Mouse (Mus musculus): ENCODE data around the gene Dcaf15. TPM values are rescaled to one million over a fixed set of nuclear protein-coding genes. Genes with fewer than 3 reads are reported as not detected.
A peak's percentile ranks its signal among the peaks of the same experiment; 100 is the strongest.

Gene Dcaf15
- polyA plus RNA-seq, 1 experiment = 29.9 TPM

DNA sequence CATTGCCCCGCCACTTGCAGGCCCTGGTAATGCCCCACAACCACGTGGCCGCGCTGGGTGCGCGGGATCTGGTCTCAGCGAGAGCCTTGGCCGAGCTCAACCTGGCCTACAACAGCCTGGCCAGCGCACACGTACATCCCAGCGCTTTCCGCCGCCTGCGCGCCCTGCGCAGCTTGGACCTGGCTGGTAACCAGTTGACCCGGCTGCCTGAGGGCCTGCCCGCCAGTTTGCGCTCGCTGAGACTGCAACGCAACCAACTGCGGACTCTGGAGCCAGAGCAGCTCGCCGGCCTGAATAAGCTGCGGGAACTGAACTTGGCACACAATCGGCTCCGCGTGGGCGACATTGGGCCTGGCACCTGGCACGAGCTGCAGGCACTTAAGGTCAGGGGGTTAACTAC, 26.2 kb upstream of the Dcaf15 start:
- no peak overlapping the region for H3K27ac ChIP-seq (ENCODE audit: insufficient read depth, low read length)
- no peak for TF ChIP-seq CTCF (IDR thresholded peaks at IDR 0.05; ENCODE audit: extremely low read depth, insufficient read depth, low read length)
- no peak for TF ChIP-seq POLR2A (IDR thresholded peaks at IDR 0.05; ENCODE audit: extremely low read depth, insufficient read depth, low read length)
- no peaks in the 10 kb centered on the region for H3K4me1 ChIP-seq (ENCODE audit: control insufficient read depth, insufficient read depth, low read length)
- no peak overlapping the region for H3K4me3 ChIP-seq (ENCODE audit: insufficient read depth, low read length)

DNA sequence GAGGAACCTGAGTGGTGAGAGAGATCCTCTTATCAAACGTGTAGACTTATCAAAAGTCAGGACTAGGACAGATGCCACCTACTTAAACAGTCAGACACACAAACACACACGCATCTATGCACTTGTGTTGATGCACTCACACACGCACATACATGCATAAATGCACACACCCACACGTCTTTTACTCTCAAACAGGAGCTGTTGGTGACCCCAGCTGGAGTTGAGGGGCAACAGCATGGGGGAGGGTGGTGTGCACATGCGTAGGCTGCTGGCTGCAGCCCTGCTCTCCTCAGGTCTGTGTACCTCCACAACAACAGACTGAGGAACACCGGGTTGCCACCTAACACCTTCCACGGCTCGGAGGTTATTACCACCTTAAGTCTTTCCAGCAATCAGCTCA, 23.7 kb upstream of the Dcaf15 start:
- TF ChIP-seq POLR2A (IDR thresholded peaks at IDR 0.05; ENCODE audit: extremely low read depth, insufficient read depth, low read length) = no peak
- TF ChIP-seq CTCF (IDR thresholded peaks at IDR 0.05; ENCODE audit: extremely low read depth, insufficient read depth, low read length) = no peak
- no peak overlapping the region for H3K4me3 ChIP-seq (ENCODE audit: insufficient read depth, low read length)
- H3K4me1 ChIP-seq (ENCODE audit: control insufficient read depth, insufficient read depth, low read length) = no peaks in the 10 kb centered on the region
- H3K27ac ChIP-seq (ENCODE audit: insufficient read depth, low read length) = no peak overlapping the region

DNA sequence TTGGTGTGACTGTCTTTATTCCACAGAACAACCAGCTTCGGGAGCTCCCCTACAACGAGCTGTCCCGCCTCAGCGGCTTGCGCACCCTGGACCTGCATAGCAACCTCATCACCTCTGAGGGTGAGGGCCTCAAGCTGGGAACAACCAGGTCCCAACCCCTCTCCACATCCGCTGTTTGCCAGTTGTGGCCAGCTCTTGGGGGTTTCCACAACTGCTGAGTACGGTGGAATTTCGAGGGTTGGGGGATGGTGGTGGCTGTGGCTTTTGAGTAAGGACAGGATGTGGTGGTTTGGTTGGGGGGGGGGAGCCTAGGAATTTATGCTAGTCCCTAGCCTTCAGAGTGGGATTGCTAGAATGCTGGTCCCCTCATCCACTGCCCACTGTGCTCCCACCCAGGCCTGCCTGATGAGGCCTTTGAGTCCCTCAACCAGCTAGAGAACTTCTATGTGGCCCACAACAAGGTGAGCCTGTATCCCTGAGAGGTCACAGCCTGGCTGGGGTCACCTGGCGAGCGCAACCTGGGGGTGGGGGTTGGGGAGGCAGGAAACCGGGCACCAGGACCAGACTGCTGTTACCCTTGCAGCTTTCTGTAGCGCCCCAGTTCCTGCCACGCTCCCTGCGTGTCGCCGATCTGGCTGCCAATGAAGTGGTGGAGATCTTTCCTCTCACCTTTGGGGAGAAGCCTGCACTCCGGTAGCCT, 22.8 kb upstream of the Dcaf15 start:
- Histone ChIP-seq H3K4me3 (ENCODE audit: insufficient read depth, low read length) (no peak overlapping the region), H3K4me1 (ENCODE audit: control insufficient read depth, insufficient read depth, low read length) (no peaks in the 10 kb centered on the region), H3K27ac (ENCODE audit: insufficient read depth, low read length) (no peak overlapping the region)
- TF ChIP-seq POLR2A (IDR thresholded peaks at IDR 0.05; ENCODE audit: extremely low read depth, insufficient read depth, low read length) (no peak), CTCF (IDR thresholded peaks at IDR 0.05; ENCODE audit: extremely low read depth, insufficient read depth, low read length) (no peak)

DNA sequence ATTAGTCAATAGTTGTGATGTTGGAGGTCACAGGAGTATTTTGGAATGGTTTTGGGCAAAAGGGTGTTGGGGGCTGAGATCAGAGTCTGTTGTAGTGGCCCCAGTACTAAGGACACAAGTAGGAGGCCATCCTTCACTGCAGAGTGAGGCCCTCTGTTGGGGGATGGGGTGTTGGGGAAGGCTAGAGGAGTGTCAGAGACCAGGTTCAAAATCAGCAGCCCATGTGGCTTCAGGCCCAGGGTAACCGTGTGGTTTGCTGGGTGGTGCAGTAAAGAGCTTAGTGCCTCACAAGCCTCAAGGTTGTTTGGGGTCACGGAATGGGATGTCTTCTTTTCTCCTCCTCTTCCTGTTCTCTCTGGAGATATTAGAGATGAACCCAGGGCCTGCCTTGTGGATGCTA, 22.2 kb upstream of the Dcaf15 start:
- Histone ChIP-seq H3K4me3 (ENCODE audit: insufficient read depth, low read length) (no peak overlapping the region), H3K4me1 (ENCODE audit: control insufficient read depth, insufficient read depth, low read length) (no peaks in the 10 kb centered on the region), H3K27ac (ENCODE audit: insufficient read depth, low read length) (no peak overlapping the region)
- TF ChIP-seq CTCF (IDR thresholded peaks at IDR 0.05; ENCODE audit: extremely low read depth, insufficient read depth, low read length) = no peak
- TF ChIP-seq POLR2A (IDR thresholded peaks at IDR 0.05; ENCODE audit: extremely low read depth, insufficient read depth, low read length) = no peak

DNA sequence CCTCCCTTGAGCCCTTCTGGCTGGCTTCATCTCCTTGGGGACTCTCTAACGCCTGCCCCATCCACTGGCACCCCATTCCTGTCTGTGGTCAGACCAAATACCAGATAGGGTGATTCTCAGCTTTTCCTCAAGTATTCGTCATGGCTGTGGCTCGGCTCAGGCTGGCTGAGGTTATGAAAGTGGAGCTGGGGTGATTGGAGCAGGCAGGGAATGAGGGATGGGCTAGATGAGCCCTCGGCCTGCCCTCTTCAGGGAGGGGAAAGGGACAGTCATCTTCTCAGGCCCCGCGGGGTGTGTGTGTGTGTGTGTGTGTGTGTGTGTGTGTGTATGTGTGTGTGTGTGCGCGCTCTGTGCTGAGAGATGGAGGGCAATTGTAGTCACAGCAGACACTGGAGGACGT, 21.1 kb upstream of the Dcaf15 start, which contains the start of gene Podnl1:
TSS of gene Podnl1 (plus strand) at position 334 of the 400 bp plus-strand sequence.
- no peak within 1 kb of the TSS for H3K4me3 ChIP-seq (ENCODE audit: insufficient read depth, low read length)
- no peak for TF ChIP-seq POLR2A (IDR thresholded peaks at IDR 0.05; ENCODE audit: extremely low read depth, insufficient read depth, low read length)
- no peak for TF ChIP-seq CTCF (IDR thresholded peaks at IDR 0.05; ENCODE audit: extremely low read depth, insufficient read depth, low read length)
- H3K4me1 ChIP-seq (ENCODE audit: control insufficient read depth, insufficient read depth, low read length) = no peaks in the 10 kb centered on the region
- no peak within 1 kb of the TSS for H3K27ac ChIP-seq (ENCODE audit: insufficient read depth, low read length)

DNA sequence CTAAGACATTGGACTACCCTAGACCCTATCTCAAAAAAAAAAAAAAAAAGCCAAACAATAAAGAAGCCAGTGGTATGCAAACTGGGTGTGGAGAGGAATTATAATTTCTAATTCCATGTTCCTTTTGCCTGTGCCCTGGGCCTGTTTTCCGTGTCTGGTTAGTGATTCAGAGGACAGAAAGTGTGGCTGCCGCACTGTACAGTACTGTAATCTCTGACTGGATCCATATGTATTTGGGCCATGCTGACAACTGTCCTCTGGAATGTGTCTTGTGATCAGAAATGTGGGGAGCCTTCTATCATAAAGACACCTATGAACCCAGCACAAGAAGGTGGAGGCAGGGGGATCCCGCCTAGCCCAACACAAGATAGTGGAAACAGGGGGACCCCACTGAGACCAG, 17.6 kb upstream of the Dcaf15 start:
- no peaks in the 10 kb centered on the region for H3K4me1 ChIP-seq (ENCODE audit: control insufficient read depth, insufficient read depth, low read length)
- no peak for TF ChIP-seq CTCF (IDR thresholded peaks at IDR 0.05; ENCODE audit: extremely low read depth, insufficient read depth, low read length)
- no peak for TF ChIP-seq POLR2A (IDR thresholded peaks at IDR 0.05; ENCODE audit: extremely low read depth, insufficient read depth, low read length)
- H3K27ac ChIP-seq (ENCODE audit: insufficient read depth, low read length) = no peak overlapping the region
- no peak overlapping the region for H3K4me3 ChIP-seq (ENCODE audit: insufficient read depth, low read length)

DNA sequence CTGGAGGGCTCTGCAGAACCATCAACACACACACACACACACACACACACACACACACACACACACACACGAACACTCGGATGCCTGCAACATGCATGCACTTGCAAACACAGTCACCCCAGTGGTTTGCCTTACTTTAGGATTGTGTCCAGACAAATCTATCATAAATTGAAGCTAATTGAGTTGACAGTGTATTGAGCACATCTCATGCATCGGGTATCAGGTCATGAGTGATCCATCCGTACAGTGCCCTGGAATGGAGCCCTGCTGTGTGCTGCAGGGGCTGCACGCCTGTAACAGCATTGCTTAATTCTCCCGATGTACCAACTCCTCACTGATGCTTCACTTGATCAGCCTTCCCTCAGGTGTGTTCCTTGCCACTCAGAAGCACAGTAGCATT, 11.1 kb upstream of the Dcaf15 start:
- H3K4me3 ChIP-seq (ENCODE audit: insufficient read depth, low read length) = no peak overlapping the region
- H3K27ac ChIP-seq (ENCODE audit: insufficient read depth, low read length) = no peak overlapping the region
- no peaks in the 10 kb centered on the region for H3K4me1 ChIP-seq (ENCODE audit: control insufficient read depth, insufficient read depth, low read length)
- TF ChIP-seq POLR2A (IDR thresholded peaks at IDR 0.05; ENCODE audit: extremely low read depth, insufficient read depth, low read length) = no peak
- no peak for TF ChIP-seq CTCF (IDR thresholded peaks at IDR 0.05; ENCODE audit: extremely low read depth, insufficient read depth, low read length)

DNA sequence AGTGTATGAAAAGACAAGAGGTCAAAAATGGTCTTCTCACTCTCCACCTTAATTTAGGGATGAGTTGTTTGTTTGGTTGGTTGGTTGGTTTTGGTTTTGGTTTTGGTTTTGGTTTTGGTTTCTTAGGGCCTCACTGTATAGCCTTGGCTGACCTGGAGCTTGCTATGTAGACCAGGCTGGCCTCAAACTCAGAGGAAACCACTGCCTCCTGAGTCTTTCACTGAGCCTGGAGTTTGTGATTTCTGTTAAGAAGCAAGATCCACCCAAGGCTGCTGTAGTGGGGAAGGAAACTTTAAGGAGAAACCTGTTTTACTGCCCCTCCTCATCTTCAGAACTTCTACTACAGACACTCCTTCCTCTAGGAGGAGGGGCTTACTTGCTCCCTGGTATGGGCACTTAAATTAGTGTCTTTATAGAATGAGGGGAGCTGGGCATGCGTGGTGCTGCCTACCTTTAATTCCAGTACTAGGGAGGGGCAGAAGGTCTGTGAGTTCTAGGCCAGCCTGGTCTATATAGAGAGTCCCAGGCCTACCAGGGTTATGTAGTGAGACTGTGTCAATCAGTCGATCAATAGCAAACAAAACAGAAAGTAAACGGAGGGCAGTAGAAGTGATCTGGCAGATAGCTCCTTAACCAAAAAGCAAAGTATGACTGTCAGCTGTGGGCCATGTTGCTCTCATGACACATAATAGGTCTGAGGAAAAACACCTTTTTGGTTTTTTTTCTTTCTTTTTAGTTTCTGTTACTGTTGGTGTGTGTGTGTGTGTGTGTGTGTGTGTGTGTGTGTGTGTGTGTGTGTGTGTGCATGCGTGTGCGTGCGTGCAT, 1.9 kb upstream of the Dcaf15 start:
- H3K27ac ChIP-seq (ENCODE audit: insufficient read depth, low read length) = no peak overlapping the region
- TF ChIP-seq POLR2A (IDR thresholded peaks at IDR 0.05; ENCODE audit: extremely low read depth, insufficient read depth, low read length) (no peak), CTCF (IDR thresholded peaks at IDR 0.05; ENCODE audit: extremely low read depth, insufficient read depth, low read length) (no peak)
- no peaks in the 10 kb centered on the region for H3K4me1 ChIP-seq (ENCODE audit: control insufficient read depth, insufficient read depth, low read length)
- no peak overlapping the region for H3K4me3 ChIP-seq (ENCODE audit: insufficient read depth, low read length)

DNA sequence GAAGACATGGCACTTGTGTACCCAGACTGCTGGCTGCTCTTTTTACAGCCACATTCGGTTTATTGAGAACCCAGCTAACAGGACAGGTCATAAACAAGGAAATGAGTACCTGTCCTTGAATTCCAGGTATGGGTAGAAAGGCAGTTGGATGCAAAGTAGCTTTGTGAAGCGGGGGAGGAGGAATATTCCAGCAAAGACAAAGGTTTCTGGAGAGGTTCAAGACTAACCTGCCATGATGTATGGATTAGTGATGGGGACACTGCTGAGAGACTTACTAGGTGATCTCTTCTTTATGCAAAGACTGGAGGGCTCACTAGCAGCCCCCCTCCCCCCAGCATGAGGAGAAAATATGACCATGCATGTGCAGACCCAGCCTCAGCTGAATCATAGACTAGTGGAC, 1.1 kb upstream of the Dcaf15 start:
- Histone ChIP-seq H3K4me3 (ENCODE audit: insufficient read depth, low read length) (no peak overlapping the region), H3K27ac (ENCODE audit: insufficient read depth, low read length) (no peak overlapping the region), H3K4me1 (ENCODE audit: control insufficient read depth, insufficient read depth, low read length) (no peaks in the 10 kb centered on the region)
- TF ChIP-seq CTCF (IDR thresholded peaks at IDR 0.05; ENCODE audit: extremely low read depth, insufficient read depth, low read length) = no peak
- TF ChIP-seq POLR2A (IDR thresholded peaks at IDR 0.05; ENCODE audit: extremely low read depth, insufficient read depth, low read length) = no peak

DNA sequence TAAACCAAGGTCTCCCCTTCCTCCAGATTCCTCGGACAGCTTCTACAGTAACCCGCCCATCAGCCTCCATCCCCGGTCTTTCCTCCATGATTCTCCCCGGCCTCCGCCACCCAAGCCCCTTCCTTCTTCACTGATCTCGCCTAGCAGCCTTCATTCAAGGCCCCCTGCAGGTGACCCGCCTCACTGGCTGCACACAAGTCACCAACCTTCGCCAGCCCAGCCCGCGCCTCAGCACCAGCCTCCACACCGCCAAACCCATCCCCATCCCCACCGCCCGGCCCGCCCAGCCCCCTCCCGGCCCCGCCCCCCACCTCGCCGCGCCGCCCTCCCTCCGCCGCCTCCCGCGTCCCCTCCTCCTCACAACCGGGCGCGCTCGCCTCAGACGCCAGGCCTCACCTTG, 347 bp downstream of the Dcaf15 start:
- Histone ChIP-seq H3K4me1 (ENCODE audit: control insufficient read depth, insufficient read depth, low read length) (no peaks in the 10 kb centered on the region), H3K4me3 (ENCODE audit: insufficient read depth, low read length) (peak overlapping the region; percentile 56), H3K27ac (ENCODE audit: insufficient read depth, low read length) (no peak overlapping the region)
- TF ChIP-seq POLR2A (IDR thresholded peaks at IDR 0.05; ENCODE audit: extremely low read depth, insufficient read depth, low read length) = no peak
- TF ChIP-seq CTCF (IDR thresholded peaks at IDR 0.05; ENCODE audit: extremely low read depth, insufficient read depth, low read length) = no peak
